Mouse (Mus musculus) heart, postnatal 0 days (tissue): Measurements from ENCODE around the gene Hsd17b14. TPM values are rescaled to one million over a fixed set of nuclear protein-coding genes. Genes with fewer than 3 reads are reported as not detected.

ENCODE experiments used
- ATAC-seq: fragments of 200-750 bp; cut with Nextera tagmentation; 2 replicates; pipeline ENCODE4 v1.8.0; 2017; ENCODE audit warnings: low read depth, moderate number of reproducible peaks, moderate library complexity; ENCODE audit not compliant: insufficient read depth
- DNase-seq: peaks from one replicate; pipeline ENCODE4 v3.0.0-alpha.2; 2016; ENCODE audit warnings: low spot score
- H3K27ac ChIP-seq: fragments of 300-500 bp; sonication (generic); 2 replicates; pipeline ENCODE4 v1.5.1; 2014; ENCODE audit warnings: low read depth, mild to moderate bottlenecking
- H3K27me3 ChIP-seq: fragments of 300-500 bp; sonication (generic); 2 replicates; pipeline ENCODE4 v1.6.1; 2014; ENCODE audit warnings: low read length, mixed read lengths; ENCODE audit not compliant: control insufficient read depth, insufficient read depth
- H3K36me3 ChIP-seq: fragments of 300-500 bp; sonication (generic); replicated peaks from 2 replicates; pipeline ENCODE4 v1.6.1; 2014; ENCODE audit warnings: low read length, mixed read lengths; ENCODE audit not compliant: control insufficient read depth, insufficient read depth
- H3K4me1 ChIP-seq: fragments of 300-500 bp; sonication (generic); 2 replicates; pipeline ENCODE4 v1.6.1; 2014; ENCODE audit warnings: antibody characterized with exemption; ENCODE audit not compliant: control insufficient read depth, insufficient read depth
- H3K4me2 ChIP-seq: fragments of 300-500 bp; sonication (generic); 2 replicates; pipeline ENCODE4 v1.6.1; 2014; ENCODE audit warnings: low read depth, mild to moderate bottlenecking, low read length, moderate library complexity
- H3K4me3 ChIP-seq: fragments of 300-500 bp; sonication (generic); 2 replicates; pipeline ENCODE4 v1.5.1; 2014; ENCODE audit warnings: low read depth, low read length
- H3K9ac ChIP-seq: fragments of 300-500 bp; sonication (generic); replicated peaks from 2 replicates; pipeline ENCODE4 v1.6.1; 2014; ENCODE audit warnings: low read depth, low read length, mixed read lengths
- H3K9me3 ChIP-seq: fragments of 300-500 bp; sonication (generic); replicated peaks from 2 replicates; pipeline ENCODE4 v1.6.1; 2016; ENCODE audit warnings: low read length; ENCODE audit not compliant: control insufficient read depth
- CTCF ChIP-seq: IDR thresholded peaks from 2 replicates; pipeline ENCODE4 v1.5.1; 2016; ENCODE audit warnings: antibody characterized with exemption, control low read depth, low read depth
- EP300 ChIP-seq: IDR thresholded peaks from 2 replicates; pipeline ENCODE4 v1.6.1; 2016; ENCODE audit warnings: antibody characterized with exemption, low read depth
- WGBS: fragments of 180-500 bp; shearing (Covaris S2); extraction: QIAGEN DNeasy Blood & Tissue Kit; methylation state at CpG from one replicate; pipeline ENCODE4 v1.1.7; 2014; 5-methylcytosine and 5-hydroxymethylcytosine counted together
- polyA plus RNA-seq: library from polyadenylated mRNA; unstranded; fragments of >200 nt; fragmentation: Nextera tagmentation; extraction: Ambion mirVana; gene quantifications from 2 replicates; pipeline ENCODE4 v1.2.1, GENCODE M21; 2015
- total RNA-seq: library from RNA; depleted of rRNA; stranded (reverse); fragments of >200 nt; gene quantifications from 2 replicates; pipeline ENCODE4 v1.2.3, GENCODE M21; 2014; ENCODE audit warnings: low replicate concordance

Gene Hsd17b14
- total and polyA plus RNA-seq, 2 experiments from 2014 or later = 0.11 TPM; not detected in 1

GRCm38 (mm10) chr7:45521728-45522184 lies 32.9 kb upstream of the Hsd17b14 start:
- no peaks in the 10 kb centered on the region for H3K9me3 ChIP-seq
- H3K4me3 ChIP-seq = peak overlapping the region; percentile 50
- DNase-seq (peak; percentile 87), ATAC-seq (peak; percentile 27; the same call in 1 of the 2 replicates)
- H3K27ac ChIP-seq = peak overlapping the region; percentile 69
- peak overlapping the region; percentile 60 for H3K4me2 ChIP-seq
- peaks cover 12% of the 10 kb centered on the region; the same call in 1 of the 2 replicates for H3K36me3 ChIP-seq
- no peaks in the 10 kb centered on the region for H3K27me3 ChIP-seq
- WGBS = under 1% methylated on average over 28 of the region's 28 CpGs
- peaks cover 26% of the 10 kb centered on the region for H3K4me1 ChIP-seq
- TF ChIP-seq CTCF (peak; percentile 12; the same call in 1 of the 2 replicates), EP300 (no peak)
- peak overlapping the region; percentile 38 for H3K9ac ChIP-seq

- Histone ChIP-seq H3K4me1 (peaks cover 26% of the 10 kb centered on the region), H3K9ac (peak overlapping the region; percentile 38; the same call in 1 of the 2 replicates), H3K27me3 (no peaks in the 10 kb centered on the region), H3K4me2 (peak overlapping the region; percentile 60), H3K4me3 (peak overlapping the region; percentile 50), H3K36me3 (peaks cover 12% of the 10 kb centered on the region; the same call in 1 of the 2 replicates), H3K27ac (peak overlapping the region; percentile 69; the same call in 1 of the 2 replicates), H3K9me3 (no peaks in the 10 kb centered on the region)
- WGBS = 53% methylated on average over 16 of the region's 16 CpGs
- ATAC-seq = no peak
- no peak for DNase-seq
- no peak for TF ChIP-seq EP300
- no peak for TF ChIP-seq CTCF
Measured at GRCm38 (mm10) chr7:45522194-45522752, 32.4 kb upstream of the Hsd17b14 start.

DNA sequence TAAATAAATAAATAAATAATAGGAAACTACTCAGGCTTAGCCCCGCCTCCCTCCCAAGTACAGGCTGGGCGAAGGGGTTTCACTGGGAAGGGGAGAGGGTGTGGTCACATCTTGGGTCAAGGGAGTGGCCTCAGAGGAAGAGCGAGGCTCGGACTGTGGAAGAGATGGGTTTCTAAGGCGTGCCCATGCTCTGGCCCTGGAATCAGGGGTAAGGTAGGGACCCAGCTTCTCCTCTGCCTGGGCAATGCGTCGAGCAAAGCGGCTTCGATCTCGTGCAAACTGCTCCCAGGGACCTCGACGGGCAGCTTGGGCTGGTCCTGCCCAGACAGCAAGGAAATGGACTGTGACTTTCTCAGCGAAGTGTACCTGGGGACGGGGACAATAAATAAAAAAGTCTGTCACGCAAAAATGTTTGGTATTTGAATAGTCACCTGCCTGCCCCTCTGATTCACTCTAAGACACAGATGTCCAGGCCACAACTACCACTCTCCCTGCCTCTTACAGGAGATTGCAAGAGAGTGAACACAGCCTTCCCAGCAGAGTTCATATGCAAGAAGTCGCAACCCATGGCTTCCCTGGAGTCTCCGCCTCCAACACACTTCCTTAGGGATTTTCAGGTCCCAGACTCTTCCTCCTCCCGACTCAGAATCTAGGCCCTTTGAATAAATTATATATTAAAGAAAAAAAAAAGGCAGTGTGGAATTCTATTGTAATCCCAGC lies 31.6 kb upstream of the Hsd17b14 start:
- Histone ChIP-seq H3K9ac (peak overlapping the region; percentile 25; the same call in 1 of the 2 replicates), H3K4me3 (peak overlapping the region; percentile 29), H3K36me3 (peaks cover 12% of the 10 kb centered on the region; the same call in 1 of the 2 replicates), H3K27me3 (no peaks in the 10 kb centered on the region), H3K9me3 (no peaks in the 10 kb centered on the region), H3K4me1 (peaks cover 26% of the 10 kb centered on the region), H3K4me2 (peak overlapping the region; percentile 57), H3K27ac (no peak overlapping the region)
- no peak for DNase-seq
- 69% methylated on average over 18 of the region's 18 CpGs for WGBS
- TF ChIP-seq EP300 (no peak), CTCF (no peak)
- no peak for ATAC-seq

DNA sequence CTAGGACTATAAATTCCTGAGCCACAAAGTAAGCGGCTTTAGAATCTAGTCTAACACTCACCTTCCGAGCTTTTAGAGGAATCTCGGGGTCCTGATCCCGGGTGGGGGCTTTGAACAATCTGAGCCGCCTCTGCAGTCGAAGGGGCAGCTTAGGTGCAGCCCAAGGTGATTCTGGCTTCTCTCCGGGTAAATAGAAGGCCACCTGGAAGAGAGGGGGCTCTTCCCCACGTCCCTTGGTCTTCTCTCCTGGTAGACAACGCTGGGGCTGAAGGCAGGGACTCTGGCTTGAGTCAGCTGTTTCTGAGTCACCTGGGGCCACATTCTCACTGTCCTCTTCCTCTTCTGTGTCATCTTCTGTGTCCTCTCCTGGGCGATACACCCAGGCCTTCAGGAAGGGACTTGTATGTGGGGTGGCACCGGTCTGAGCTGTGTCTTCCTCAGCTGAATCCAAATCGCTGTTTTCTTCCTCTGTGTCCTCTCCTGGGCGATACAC lies 31.0 kb upstream of the Hsd17b14 start:
- 71% methylated on average over 13 of the region's 13 CpGs for WGBS
- Histone ChIP-seq H3K4me3 (peak overlapping the region; percentile 29), H3K27ac (no peak overlapping the region), H3K4me1 (peaks cover 26% of the 10 kb centered on the region), H3K36me3 (peaks cover 12% of the 10 kb centered on the region; the same call in 1 of the 2 replicates), H3K27me3 (no peaks in the 10 kb centered on the region), H3K9me3 (no peaks in the 10 kb centered on the region), H3K4me2 (peak overlapping the region; percentile 57), H3K9ac (peak overlapping the region; percentile 25; the same call in 1 of the 2 replicates)
- DNase-seq = no peak
- TF ChIP-seq CTCF = no peak
- TF ChIP-seq EP300 = no peak
- ATAC-seq = no peak

DNA sequence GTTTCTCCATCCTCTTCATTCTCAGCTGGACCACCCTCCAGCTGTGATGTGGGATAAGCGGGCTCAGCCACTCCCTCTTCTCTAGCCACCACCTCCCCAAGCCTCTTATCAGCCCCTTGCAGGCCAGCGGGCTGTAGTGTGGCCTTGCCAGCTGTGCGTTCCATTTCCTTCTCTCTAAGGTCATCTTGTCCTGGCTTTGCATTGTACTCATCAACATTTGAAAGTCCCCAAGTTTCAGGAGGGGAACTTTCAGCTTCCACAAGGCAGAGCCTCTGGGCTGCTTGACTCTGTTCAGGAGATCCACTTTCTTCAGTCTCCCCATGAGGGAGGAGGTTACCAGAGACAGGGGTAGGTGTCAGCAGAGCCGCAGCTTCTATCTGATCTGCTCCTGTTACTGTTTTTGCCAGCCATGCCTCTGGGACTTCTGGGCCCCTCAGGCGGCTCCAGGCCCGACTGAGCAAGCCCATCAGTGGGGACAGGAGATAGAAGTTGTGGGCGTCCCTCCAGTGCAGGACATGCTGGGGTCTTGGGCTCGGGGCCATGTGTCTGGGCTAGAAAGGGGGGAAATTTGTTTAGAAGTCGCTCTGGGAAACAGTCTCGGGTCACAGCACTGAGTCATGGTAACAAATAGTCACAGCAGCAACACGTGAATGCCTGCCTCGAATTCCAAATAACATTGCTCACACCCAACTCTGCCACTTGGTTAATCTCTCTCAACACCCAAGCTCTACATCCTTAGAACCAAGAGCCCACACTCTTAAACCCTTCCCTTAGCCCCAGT lies 29.7 kb upstream of the Hsd17b14 start:
- peak overlapping the region; percentile 97 for H3K27ac ChIP-seq
- ATAC-seq = peak; percentile 24
- H3K9me3 ChIP-seq = no peaks in the 10 kb centered on the region
- peaks cover 36% of the 10 kb centered on the region for H3K4me1 ChIP-seq
- whole genome bisulfite sequencing = 4% methylated on average over 12 of the region's 12 CpGs
- DNase-seq = peak; percentile 83
- peaks cover 12% of the 10 kb centered on the region; the same call in 1 of the 2 replicates for H3K36me3 ChIP-seq
- H3K4me2 ChIP-seq = peak overlapping the region; percentile 74
- peak overlapping the region; percentile 85 for H3K9ac ChIP-seq
- TF ChIP-seq EP300 = no peak
- H3K4me3 ChIP-seq = peak overlapping the region; percentile 76
- H3K27me3 ChIP-seq = no peaks in the 10 kb centered on the region
